Mouse (Mus musculus) urinary bladder, adult 18-20 months (tissue): ENCODE measurements around the gene Trim37.

ENCODE experiments used
- DNase-seq, 2 experiments: peaks; one replicate each; pipeline ENCODE4 v3.0.0; 2022; ENCODE audit warnings: low spot score in 2 of 2, mixed read lengths in 2 of 2

The Trim37 gene

DNA sequence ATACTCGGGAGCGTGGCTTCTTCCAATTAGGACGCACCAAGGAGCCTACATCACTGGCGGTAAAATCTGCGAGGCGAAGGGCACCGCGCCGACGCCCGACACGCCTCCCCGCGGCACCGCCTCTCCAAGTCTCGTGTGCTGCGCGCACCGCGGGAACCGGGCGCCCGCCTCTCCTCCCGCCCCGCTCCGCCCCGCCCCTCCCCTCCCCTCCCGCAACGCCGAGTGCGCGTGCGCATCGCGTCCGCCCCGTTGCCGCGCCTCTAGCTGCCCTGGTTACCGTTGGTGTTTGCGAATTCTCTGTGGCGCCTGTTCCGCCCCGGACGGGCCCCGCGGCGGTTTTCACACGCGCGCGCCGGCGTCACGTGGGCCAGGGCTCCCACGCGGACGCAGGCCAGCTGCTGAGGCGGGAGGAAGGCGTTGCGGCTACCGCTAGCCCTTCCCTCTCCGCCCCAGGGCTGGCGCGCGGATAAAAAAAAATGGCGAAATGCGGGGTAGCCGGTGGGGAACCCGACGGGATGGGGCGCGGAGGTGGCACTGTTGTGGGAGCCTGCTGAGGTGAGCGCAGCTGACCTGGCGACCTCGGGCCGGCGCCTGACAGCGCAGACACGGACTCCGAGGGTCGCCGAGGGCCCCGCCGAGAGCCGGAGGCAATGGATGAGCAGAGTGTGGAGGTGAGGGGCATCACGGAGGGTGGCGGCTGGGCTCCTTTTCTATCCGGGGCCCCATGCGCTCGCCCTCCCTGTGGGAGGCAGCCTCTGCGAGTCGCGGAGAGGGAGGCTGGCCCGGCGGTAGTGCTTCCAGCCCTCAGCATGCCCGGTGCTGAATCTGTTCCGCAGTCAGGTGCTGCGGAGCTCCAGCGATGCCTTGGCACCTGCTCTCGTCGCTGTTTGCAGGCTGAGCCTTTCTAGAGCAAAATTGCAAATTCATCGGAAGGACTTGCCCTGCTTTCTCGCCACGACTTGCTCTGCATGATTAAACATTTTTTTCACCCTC, at the start of gene Trim37:
Gene Trim37, plus strand, starts transcription at position 254 of the 993 bp plus-strand sequence.
- peak; percentile 68 to 87 for DNase-seq

DNA sequence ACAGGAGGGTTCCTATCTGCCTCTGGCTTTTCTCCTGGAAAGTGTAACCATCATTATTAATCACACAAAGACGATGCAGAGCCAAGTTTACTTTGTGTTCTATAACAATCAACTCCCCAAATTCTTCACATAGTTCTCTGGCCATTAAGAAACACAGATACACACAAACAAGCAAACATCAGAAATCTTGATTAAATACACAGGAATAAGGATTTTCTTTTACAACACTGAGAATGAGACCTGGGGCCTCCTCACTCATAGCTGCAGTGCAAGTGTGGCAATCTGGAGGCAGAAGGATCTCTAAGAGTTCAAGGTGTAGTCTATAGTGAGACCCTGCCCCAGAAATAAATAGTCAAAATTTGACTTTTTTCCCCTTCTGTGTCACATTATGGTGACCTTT, 43.2 kb upstream of the Trim37 start:
- no peak for DNase-seq

DNA sequence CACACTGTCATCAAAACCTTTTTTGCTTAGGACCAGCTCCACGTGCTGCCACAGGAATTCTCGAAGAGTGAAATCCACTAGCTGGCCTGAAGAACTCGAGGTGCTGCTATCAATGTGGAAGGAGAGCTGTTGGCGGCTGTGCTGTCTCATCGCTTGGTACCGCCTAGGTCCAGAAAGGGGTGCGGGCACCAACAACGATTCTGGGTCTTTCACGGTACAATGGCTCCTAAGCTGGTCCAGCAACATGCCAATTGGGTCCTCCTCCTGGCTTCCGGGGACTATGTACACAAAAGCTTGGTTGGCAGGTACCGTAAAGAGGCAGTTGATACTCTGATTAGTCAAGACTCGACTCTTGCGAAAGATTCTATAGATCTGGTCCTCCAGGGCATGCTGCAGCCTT, 41.4 kb upstream of the Trim37 start:
- no peak for DNase-seq

DNA sequence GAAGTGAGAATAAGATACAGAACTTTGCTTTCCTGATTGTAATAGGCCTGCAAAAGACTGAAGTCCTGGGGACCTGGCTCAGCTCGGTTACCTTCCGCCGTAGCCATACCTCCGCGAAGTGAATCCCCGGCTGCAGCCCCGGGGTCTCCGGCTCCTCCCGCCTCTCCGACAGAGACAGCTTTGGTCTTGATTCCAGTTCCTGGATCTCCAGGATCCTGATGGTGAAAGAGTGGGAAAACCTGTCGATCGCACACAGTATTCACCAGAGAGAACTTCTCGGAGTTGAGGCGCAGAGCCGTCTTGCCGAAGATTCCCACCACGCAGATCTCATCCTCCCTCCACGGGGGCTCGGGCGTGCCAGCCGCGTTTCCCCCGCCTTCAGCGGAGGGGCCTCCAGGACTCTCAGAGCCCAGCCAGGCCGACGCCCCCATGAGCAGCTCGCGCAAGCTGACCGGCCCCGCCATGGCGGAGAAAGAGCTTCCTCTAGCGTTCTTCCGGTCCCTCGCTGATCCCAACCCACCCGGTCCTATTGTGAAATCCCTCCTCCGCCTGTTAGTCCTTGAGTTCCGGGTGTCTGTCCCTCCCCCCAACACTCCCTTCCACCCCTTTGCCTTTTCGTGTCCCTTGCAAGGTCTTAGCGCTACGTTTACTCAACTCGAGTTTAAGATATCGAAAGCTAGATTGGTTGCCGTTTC, 40.4 kb upstream of the Trim37 start, which contains the start of gene Smg8:
Gene Smg8, minus strand, starts transcription at position 485 of the 695 bp plus-strand sequence.
- peak; percentile 71 to 72 for DNase-seq

DNA sequence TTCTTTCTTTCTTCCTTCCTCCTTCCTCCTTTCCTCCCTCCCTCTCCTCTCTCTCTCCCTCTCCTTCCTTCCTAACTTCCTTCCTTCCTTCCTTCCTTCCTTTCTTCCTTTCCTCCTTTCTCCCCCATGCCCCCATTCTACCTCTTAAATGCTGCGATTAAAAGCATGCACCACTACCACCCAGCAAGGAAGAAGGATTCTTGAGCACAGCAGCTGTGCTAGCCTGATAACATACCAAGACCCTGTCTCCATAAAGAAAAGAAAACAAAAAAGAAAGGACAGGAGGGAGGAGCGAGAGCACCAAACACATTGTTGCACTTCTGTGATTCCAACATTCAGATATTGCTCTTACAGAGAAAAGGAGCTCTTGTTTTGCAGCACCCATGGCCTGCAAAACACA, 39.7 kb upstream of the Trim37 start:
- DNase-seq: no peak

DNA sequence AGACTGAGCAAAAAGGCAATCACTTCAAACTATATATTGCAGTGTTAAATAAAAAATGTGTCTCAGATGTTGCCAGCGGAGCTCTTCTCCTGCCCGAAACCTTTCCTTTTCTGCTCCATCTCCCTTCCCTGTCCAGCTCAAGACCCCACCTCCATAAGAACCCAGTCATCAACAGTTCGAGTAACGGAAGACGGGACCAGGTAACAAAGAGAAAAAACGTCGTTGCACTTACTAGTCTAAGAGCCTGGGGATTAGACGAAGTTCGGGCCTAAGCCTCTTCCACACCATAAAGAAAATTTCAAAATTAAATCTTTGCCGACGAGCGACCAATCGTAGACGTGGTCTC, 18.5 kb upstream of the Trim37 start, which contains the start of gene Prr11:
Gene Prr11, minus strand, starts transcription at position 300 of the 346 bp plus-strand sequence.
- DNase-seq: no peak

DNA sequence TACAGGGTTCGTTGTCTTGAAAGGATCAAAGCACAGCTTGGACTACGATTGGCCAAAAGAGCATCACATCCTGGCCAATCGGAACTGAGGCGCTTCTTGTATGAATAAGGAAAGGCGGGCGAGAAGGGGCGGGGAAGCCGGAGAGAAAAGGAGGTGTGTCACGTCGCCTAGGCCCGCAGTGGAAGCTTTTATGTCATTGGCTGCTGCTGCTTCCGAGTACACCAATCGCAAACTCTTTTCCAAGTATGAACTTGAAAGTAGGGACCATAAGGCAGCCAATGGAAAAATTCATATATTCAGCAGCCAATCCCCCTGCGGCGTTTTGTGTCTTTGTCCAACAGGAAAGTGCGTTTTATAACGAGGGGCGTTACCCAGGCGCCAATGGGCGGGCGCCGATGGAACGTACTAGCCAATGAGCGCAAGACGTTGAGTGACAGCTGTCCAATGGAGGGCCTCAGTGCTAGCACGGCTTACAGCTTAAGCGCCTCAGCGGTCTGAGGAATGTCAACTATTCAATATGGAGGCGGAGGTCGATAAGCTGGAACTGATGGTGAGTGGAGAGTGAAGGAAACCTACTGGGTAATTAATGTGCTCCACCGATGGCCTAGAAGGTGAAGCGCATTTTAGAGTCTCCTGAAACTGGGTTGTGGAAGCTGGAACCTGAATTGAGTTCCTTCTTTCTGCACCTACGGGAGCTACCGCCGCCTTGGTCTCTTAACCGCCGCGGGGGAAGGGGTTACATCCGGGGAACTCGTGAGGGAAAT, 17.9 kb upstream of the Trim37 start, which contains the start of gene Ska2:
Gene Ska2, plus strand, starts transcription at position 480 of the 764 bp plus-strand sequence.
- peak; percentile 90 to 97 for DNase-seq

DNA sequence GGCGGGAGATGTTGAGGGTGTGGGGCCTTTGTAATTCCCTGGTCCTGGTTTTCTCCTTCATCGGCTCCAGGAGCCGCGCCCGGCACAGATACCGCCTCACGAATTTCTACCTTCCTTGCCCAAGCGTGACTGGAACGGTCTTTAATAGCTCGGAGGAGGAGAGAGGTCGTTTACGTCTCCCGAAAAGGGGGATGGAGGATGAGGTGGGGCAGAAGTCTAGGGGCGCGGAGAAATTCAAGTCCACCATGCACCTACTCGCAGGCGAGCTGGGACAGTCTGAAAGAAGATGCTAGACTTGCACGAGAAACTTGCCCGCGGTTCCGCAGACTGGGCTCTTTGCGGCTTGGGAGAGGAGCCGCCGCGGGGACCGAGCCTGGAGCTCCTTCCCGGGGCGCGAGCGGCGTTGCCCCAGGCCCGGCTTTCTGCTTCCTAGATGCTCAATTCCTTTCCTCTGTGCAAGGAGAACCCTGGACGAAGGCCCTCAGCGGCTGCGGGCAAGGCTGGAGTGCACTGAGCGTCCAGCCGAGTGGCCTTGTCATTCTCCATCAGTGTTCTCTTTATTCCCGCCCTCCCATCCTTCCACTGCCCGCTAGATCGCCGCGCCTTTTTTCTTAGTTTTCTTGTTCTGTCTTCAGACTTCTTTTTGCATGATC, 17.2 kb upstream of the Trim37 start:
- DNase-seq: peak in 1 of 2 experiments; percentile 60

DNA sequence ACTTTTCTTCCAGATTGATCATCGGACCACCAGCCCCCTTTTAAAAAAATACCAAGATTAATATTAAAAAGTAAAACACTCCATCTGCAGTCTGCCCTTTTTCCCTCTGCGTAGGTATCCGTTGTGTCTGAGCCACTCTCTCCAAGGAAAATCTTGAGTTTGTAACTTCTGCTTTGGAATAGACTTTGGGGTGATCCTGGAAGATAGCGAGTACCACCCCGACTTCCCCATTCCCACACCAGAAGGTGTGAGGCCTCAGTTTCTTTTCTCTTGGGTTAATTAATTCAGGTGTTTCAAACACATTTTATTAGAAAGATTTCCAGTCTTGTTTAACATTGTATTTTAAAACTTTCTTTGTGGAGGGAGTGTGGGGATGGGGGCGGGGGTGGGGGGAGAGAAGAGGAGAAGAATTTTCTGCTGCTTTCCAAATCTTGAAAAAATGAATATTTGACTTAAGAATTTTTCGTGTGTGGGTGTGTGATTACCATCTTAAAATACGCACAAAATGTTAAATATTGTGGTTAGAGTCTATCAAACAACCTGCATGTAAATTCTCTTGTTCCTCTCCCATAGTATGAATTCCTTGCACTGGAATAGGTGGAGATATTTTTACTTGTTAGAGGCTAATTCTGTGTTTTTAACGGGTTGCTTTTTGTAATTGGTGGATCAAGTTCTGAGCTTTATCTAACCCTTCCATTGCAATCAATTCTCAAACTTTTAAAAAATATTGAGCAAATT, 16.5 kb upstream of the Trim37 start:
- DNase-seq: no peak

DNA sequence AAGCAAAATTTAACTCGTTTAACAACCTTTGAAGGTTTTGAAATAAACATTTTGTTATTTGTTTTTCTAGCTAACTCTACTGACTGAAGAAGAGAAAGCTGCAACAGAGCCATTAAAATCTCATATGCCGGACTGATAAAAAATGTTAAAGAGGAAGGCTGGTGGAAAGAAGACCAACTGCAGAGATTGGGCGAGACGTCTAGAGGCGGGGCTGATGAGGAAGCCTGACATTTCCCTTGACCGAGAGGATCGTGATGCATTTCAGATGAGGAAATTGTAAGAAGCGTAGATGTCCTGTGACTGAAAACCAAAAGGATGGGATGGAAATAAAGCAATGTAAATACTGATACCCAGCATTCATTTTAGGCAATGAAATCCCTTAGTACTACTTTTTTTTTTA, 5.0 kb upstream of the Trim37 start:
- no peak for DNase-seq

DNA sequence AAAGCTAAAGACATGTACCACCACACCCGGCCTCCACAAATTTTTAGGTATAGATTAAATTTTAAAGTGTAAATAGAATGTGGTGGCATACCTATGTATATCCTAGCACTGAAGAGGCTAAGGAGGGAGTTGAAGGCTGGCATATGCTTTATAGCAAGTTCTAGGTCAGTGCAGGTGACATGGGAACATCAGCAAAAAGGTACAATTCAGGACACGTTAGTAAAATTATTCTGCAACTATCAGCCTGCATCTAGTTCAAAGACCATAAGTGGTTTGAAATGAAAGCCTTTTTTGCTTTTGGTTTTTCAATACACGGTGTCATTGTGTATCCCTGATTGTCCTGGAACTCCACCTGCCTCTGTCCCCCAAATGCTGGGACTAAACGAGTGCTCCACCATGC, 1.3 kb upstream of the Trim37 start:
- DNase-seq: no peak

DNA sequence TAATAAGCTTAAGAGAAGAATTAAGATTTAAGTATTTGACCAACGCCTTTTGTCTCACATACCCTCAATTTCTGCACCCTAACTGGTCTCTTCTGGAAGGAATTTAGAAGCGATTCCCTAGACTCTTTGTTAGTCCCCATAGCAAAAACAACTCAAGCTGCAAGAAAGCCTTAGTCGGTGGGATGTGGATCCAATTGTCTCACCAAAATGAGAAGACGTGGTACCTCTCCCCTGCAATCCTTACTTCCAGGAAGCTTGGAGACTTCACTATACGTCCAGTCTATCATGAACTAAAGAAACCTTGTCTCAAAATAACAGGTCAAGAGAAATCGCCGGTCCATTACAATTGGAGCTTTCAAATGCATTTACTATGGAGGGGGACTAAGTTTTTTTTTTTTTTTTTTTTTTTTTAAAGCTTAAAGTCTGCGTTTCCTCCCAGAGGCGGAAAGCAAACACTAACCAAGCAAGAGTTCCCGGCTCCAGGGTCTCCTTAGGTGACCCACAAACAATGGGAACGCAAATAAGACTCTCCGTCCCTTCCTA, 525 bp upstream of the Trim37 start:
- no peak for DNase-seq

DNA sequence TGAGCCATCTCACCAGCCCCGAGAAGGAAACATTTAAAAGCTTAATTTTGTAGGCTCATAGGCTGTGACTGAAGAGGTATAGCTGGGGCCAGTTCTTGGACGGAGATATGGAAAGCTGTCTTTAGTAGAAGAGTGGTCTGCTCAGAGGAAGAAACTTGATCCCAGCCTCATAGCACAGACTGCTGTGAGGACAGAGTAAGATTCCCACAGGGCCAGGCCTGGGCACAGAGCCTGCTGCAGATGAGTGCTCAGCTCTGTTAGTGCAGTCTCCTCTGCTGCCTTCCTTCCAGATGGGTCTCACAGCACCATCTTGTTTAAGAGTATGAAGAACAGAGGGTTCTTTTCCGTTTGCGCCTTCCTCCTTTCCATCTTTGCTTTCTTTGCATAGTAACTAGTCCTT, 9.4 kb downstream of the Trim37 start:
- DNase-seq: no peak

DNA sequence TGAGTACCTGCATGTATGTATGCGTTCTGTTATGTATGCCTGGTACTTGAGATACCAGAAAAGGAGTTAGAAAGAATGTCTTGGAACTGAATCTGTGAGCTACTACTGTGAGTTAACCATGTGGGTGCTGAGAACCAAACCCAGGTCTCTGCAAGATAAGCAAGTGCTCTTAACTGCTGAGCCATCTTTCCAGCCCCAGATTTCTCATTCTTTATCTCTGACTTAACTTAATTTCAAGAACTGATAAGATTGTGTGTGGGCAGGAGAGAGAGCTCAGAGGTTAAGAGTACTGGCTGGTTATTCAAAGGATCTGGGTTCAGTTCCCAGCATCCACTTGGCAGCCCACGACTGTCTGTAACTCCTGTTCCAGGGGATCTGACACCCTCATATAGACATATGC, 31.1 kb downstream of the Trim37 start:
- DNase-seq: no peak

DNA sequence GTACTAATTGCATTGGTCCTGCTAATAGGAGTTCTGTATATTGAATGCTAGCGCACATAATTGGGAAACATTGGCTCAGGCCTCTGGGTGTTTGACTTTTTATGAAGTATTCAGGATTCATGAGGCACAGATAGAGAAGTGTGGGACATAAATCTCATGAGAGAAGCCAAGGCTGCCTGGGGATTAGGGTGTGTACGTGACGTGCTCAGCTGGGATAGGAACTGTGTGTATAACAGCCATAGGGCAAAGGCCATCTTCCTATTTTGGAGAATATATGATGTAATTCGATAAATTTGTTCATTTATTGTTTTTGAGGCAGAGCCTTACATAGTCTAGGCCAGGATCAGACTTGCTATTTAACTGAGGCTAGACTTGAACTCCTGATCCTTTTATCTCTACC, 35.8 kb downstream of the Trim37 start:
- DNase-seq: no peak

DNA sequence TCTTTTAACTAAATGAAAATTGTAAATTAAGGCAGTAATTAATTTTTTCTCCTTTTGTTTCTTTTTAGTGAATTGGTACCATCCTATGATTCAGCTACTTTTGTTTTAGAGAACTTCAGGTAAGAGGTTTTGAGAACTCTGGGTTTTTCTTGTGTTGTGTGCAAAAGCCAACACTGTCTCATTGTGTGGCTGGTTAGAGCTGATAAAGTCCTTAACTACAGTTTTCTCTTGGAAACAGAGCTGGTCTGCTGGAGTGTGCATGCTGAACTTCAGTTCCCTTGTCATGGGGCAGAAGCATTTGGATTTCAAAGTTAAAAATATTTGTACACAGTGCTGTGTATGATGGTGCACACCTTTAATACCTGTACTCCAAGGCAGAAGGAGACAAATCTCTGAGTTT, 36.9 kb downstream of the Trim37 start:
- no peak for DNase-seq

DNA sequence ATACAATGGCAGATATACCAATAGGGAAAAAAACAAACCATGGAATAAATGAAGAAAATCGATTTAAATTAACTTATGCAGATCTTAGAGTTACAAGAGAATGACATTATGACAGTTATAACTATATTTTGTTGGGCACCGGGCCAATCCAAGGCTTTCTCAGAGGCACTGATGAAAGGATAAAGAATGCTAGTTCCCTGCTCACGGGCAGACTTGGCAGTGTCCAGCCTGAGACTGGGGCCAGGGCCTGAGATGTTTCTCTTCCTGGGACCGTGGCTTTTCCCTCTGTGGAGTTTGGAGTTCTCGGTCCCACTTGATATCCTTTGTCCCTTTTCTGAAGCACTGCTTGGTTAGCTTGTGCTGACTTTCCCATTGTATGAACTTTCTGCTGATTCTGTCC, 46.7 kb downstream of the Trim37 start:
- no peak for DNase-seq

DNA sequence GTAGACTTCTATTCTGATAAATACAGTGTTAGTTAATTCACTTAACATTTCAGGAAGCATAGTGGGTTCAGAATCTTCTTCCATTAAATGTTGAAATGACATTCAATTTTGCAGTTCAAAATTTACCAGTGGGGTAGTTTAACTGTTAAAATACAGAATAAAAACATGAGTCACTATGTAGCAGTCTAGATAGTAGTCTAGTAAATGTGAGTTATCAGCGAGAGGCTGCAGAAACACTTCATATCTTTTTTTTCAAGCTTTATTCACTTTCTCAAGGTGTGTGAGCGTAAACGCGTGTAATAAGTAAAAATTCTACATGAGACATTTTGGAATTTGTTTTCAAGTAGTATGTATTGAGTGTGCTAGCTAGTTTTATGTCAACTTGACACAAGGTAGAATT, 48.2 kb downstream of the Trim37 start:
- DNase-seq: no peak

DNA sequence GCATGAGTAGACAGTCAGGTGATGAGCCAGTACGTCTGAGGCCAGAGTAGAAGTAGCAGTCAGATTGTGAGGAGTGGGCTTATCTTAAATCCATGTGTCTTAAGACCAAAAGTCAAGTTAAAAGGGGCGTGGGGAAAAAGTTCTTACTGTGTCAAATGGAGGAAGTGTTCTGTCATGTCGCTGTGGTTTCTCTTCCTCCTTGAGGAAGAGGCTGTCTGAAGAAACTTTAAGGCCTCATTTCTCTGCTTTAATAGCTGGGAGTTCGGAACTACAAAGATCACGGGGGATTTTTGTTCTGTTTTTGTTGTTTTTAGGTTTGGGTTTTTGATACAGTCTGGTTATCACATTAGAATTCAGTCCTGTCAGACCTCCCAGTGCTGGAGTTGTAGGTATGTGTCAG, 85.4 kb downstream of the Trim37 start:
- no peak for DNase-seq

DNA sequence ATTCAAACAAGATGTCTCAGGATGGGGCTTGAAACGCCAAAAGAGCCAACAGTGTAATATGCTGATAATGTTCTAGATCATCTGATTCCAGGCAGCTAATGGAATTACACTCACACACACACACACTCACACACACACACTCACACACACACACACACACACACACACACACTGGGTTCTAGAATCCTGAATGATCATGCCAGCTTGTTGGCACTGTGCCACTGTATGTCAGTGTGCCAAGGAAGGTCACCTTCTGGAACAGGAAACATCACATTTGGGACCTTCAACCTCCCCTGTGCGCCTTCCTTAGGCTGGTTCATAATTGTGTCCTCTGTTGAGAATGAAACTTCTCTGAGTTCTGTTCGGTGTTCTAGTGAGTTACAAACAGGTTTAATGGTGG, 95.8 kb downstream of the Trim37 start:
- DNase-seq: no peak
